Mouse (Mus musculus) gastrocnemius, postnatal 4 days (tissue): ENCODE measurements at regions not wholly inside any gene's neighbourhood (a gene's known extent, or its start where the extent isn't known, plus 50 kb on each side); places are given as distances from the start of the nearest gene placed in this dataset.
A peak's percentile ranks its signal among the peaks of the same experiment; 100 is the strongest.

Experiments used
- DNase-seq, 2 experiments: peaks; one replicate each; pipeline ENCODE4 v3.0.0; 2021 to 2022; ENCODE audit warnings: low spot score in 2 of 2, mixed read lengths in 2 of 2

- DNase-seq: no peak
These were observed 261.0 kb upstream of the Cxadr start for GRCm38 (mm10) chr16:78040149-78040920.

GRCm38 (mm10) chr16:78019605-78020285, 281.5 kb upstream of the Cxadr start:
- DNase-seq: no peak

GRCm38 (mm10) chr16:78015401-78015800, 285.9 kb upstream of the Cxadr start:
- DNase-seq: no peak

- no peak for DNase-seq
These were observed 288.1 kb upstream of the Cxadr start for GRCm38 (mm10) chr16:78013049-78013819.

- no peak for DNase-seq
These were observed 297.3 kb upstream of the Cxadr start for GRCm38 (mm10) chr16:78004016-78004415.

- no peak for DNase-seq
These were observed 308.3 kb upstream of the Cxadr start for GRCm38 (mm10) chr16:77992986-77993385.

- no peak for DNase-seq
These were observed 311.4 kb upstream of the Cxadr start for GRCm38 (mm10) chr16:77989791-77990325.

- DNase-seq: no peak
These were observed 312.1 kb upstream of the Cxadr start for GRCm38 (mm10) chr16:77989139-77989538.

GRCm38 (mm10) chr16:77986884-77987529, 314.3 kb upstream of the Cxadr start:
- DNase-seq: no peak

GRCm38 (mm10) chr16:77948785-77949184, 346.9 kb upstream of the Gm11146 start:
- no peak for DNase-seq

- DNase-seq: no peak
These were observed 343.5 kb upstream of the Gm11146 start for GRCm38 (mm10) chr16:77945442-77945841.

- DNase-seq: no peak
These were observed 329.3 kb upstream of the Gm11146 start for GRCm38 (mm10) chr16:77931025-77931723.

- DNase-seq: no peak
These were observed 312.5 kb upstream of the Gm11146 start for GRCm38 (mm10) chr16:77914160-77915070.

GRCm38 (mm10) chr16:77894247-77894646, 292.4 kb upstream of the Gm11146 start:
- DNase-seq: no peak

GRCm38 (mm10) chr16:77893690-77894089, 291.8 kb upstream of the Gm11146 start:
- no peak for DNase-seq

GRCm38 (mm10) chr16:77892731-77893130, 290.8 kb upstream of the Gm11146 start:
- DNase-seq: no peak

GRCm38 (mm10) chr16:77889348-77889747, 287.5 kb upstream of the Gm11146 start:
- no peak for DNase-seq

GRCm38 (mm10) chr16:77885060-77885679, 283.3 kb upstream of the Gm11146 start:
- peak in 1 of 2 experiments; percentile 13 for DNase-seq

GRCm38 (mm10) chr16:77884495-77884894, 282.6 kb upstream of the Gm11146 start:
- no peak for DNase-seq
